Mouse (Mus musculus) stomach, postnatal 0 days (tissue): ENCODE measurements around the gene Pigm. TPM values are rescaled to one million over a fixed set of nuclear protein-coding genes. Genes with fewer than 3 reads are reported as not detected.
A peak's percentile ranks its signal among the peaks of the same experiment; 100 is the strongest.

Experiments used
- ATAC-seq: fragments of 200-750 bp; cut with Nextera tagmentation; 2 replicates; pipeline ENCODE4 v1.8.0; 2017; ENCODE audit not compliant: low FRiP score, low TSS enrichment
- DNase-seq: peaks from one replicate; pipeline ENCODE4 v3.0.0-alpha.2; 2016; ENCODE audit warnings: low spot score
- H3K27ac ChIP-seq: fragments of 300-500 bp; sonication (generic); replicated peaks from 2 replicates; pipeline ENCODE4 v1.5.1; 2014; ENCODE audit warnings: mild to moderate bottlenecking, control low read depth
- H3K27me3 ChIP-seq: fragments of 300-500 bp; sonication (generic); 2 replicates; pipeline ENCODE4 v1.6.1; 2014; ENCODE audit warnings: low read length; ENCODE audit not compliant: control insufficient read depth, insufficient read depth
- H3K36me3 ChIP-seq: fragments of 300-500 bp; sonication (generic); 2 replicates; pipeline ENCODE4 v1.6.1; 2014; ENCODE audit warnings: low read length, mixed read lengths; ENCODE audit not compliant: control insufficient read depth, insufficient read depth
- H3K4me1 ChIP-seq: fragments of 300-500 bp; sonication (generic); replicated peaks from 2 replicates; pipeline ENCODE4 v1.6.1; 2014; ENCODE audit warnings: antibody characterized with exemption; ENCODE audit not compliant: control insufficient read depth, insufficient read depth
- H3K4me2 ChIP-seq: fragments of 300-500 bp; sonication (generic); replicated peaks from 2 replicates; pipeline ENCODE4 v1.6.1; 2014; ENCODE audit warnings: low read depth, mild to moderate bottlenecking, control low read depth, moderate library complexity
- H3K4me3 ChIP-seq: fragments of 300-500 bp; sonication (generic); 2 replicates; pipeline ENCODE4 v1.5.1; 2014; ENCODE audit warnings: low read depth, low read length, control low read depth
- H3K9ac ChIP-seq: fragments of 300-500 bp; sonication (generic); 2 replicates; pipeline ENCODE4 v1.6.1; 2014; ENCODE audit warnings: mild to moderate bottlenecking, low read length, control low read depth, mixed read lengths
- H3K9me3 ChIP-seq: fragments of 300-500 bp; sonication (generic); 2 replicates; pipeline ENCODE4 v1.6.1; 2016; ENCODE audit warnings: low read length; ENCODE audit not compliant: control insufficient read depth
- CTCF ChIP-seq: IDR thresholded peaks from 2 replicates; pipeline ENCODE4 v1.5.1; 2016; ENCODE audit warnings: antibody characterized with exemption, low read depth, mild to moderate bottlenecking, moderate library complexity
- EP300 ChIP-seq: optimal IDR thresholded peaks from 2 replicates; pipeline ENCODE3; 2016; ENCODE audit warnings: antibody characterized with exemption
- WGBS: fragments of 180-500 bp; shearing (Covaris S2); extraction: QIAGEN DNeasy Blood & Tissue Kit; methylation state at CpG from one replicate; pipeline ENCODE4 v1.1.7; 2014; 5-methylcytosine and 5-hydroxymethylcytosine counted together
- polyA plus RNA-seq: library from polyadenylated mRNA; unstranded; fragments of >200 nt; fragmentation: Nextera tagmentation; extraction: Ambion mirVana; gene quantifications from 2 replicates; pipeline ENCODE4 v1.2.1, GENCODE M21; 2015

Gene Pigm
- polyA plus RNA-seq, 1 experiment from 2014 or later, result 3.6 TPM

DNA sequence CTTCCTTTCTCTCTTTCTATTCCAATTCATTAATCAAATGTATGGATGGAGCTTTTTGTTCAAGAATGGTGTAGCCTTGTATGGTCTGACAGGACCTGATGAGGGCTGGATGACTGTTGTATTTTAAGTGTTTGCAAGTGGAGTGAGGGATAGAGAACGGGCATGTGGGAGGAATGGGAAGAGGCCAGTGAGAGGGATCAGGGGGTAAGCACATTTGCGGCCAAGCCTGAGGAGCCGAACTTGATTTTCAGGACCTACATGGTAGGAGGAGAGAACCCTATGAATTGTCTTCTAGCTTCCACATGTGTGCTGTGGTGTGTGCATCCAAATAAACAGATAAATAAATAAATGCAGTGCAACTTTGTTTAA lies 56.2 kb downstream of the Pigm start:
- H3K4me3 ChIP-seq, result no peak overlapping the region
- 0 out of 2 replicates have a peak, but pooled peaks cover 6% of the 10 kb centered on the region for H3K4me1 ChIP-seq
- H3K4me2 ChIP-seq, result no peak overlapping the region
- TF ChIP-seq CTCF, result no peak
- TF ChIP-seq EP300, result no peak
- H3K36me3 ChIP-seq, result no peaks in the 10 kb centered on the region
- H3K27ac ChIP-seq, result no peak overlapping the region
- DNase-seq, result no peak
- H3K9me3 ChIP-seq, result no peaks in the 10 kb centered on the region
- WGBS, result 54% methylated on average over 3 of the region's 3 CpGs
- ATAC-seq, result no peak
- no peak overlapping the region for H3K9ac ChIP-seq
- no peaks in the 10 kb centered on the region for H3K27me3 ChIP-seq

DNA sequence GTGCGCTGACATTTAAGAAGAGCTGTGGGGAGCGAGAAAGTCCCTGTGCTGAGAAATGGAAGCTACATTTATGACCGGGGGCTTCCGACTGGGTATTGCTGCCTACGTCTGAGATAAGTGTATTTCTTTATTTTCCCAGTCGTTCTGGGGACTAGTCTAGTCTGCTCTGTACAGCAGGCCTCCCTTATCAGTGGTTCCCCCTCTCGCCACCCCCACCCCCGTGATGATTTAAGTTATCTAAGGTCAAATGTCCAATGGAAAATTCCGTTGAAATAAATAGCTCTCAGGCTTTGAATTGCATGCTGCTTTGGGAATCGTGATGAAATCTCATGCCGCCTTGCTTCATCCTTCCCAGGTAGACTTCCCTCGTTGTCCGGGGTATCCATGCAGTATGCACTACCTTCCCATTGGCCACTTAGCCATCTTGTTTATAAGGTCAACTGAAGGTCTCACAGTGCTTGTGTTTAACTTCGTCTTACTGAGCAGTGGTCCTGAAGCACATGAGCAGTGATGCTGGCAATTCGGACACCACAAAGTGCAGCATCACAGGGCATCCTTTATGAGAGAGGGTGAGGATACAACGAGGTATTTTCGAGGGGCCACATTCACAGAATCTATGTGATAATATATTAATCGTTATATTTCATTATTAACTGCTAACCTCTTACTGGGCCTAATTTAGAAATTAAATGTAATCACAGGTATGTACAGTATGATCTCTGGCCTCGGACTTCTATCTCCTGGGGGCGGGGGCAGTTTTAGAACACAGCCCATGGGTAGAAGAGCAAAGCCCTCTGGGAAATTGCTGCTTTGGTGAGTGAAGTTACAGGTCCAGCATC lies 56.9 kb downstream of the Pigm start:
- Histone ChIP-seq H3K4me3 (no peak overlapping the region), H3K27me3 (no peaks in the 10 kb centered on the region), H3K4me1 (0 out of 2 replicates have a peak, but pooled peaks cover 6% of the 10 kb centered on the region), H3K9me3 (no peaks in the 10 kb centered on the region), H3K36me3 (no peaks in the 10 kb centered on the region), H3K4me2 (no peak overlapping the region), H3K27ac (peak overlapping the region; percentile 35; the same call in 1 of the 2 replicates), H3K9ac (no peak overlapping the region)
- ATAC-seq (no peak), DNase-seq (no peak)
- no peak for TF ChIP-seq EP300
- TF ChIP-seq CTCF, result no peak
- WGBS, result 60% methylated on average over 20 of the region's 20 CpGs

Other genes starting within 250 kb of the Pigm start
- gene Pex19, start 249.8 kb upstream of the Pigm start, polyA plus RNA-seq, result 82.9 and 92.0 TPM in 2 replicates
- 57.0 and 59.8 TPM in 2 replicates for gene Dcaf8, start 228.5 kb upstream of the Pigm start, polyA plus RNA-seq
- 79.4 and 81.6 TPM in 2 replicates for gene Pea15a, start 169.7 kb upstream of the Pigm start, polyA plus RNA-seq
- 9.8 and 9.9 TPM in 2 replicates for gene Casq1, start 156.7 kb upstream of the Pigm start, polyA plus RNA-seq
- gene Atp1a4, start 118.1 kb upstream of the Pigm start, polyA plus RNA-seq, result not detected in 2 replicates
- 19.1 and 19.5 TPM in 2 replicates for gene Igsf8, start 114.9 kb upstream of the Pigm start, polyA plus RNA-seq
- gene Atp1a2, start 78.5 kb upstream of the Pigm start, polyA plus RNA-seq, result 3.1 and 4.1 TPM in 2 replicates
- 0.07 TPM in 2 replicates for gene Kcnj9, start 47.2 kb upstream of the Pigm start, polyA plus RNA-seq
- gene Kcnj10, start 35.3 kb upstream of the Pigm start, polyA plus RNA-seq, result 0.17 and 0.25 TPM in 2 replicates
- 1.8 TPM in 2 replicates for gene Slamf9, start 98.8 kb downstream of the Pigm start, polyA plus RNA-seq
- 16.7 and 19.9 TPM in 2 replicates for gene Igsf9, start 105.2 kb downstream of the Pigm start, polyA plus RNA-seq
- gene Tagln2, start 123.5 kb downstream of the Pigm start, polyA plus RNA-seq, result 564 and 594 TPM in 2 replicates
- gene Cfap45, start 144.3 kb downstream of the Pigm start, polyA plus RNA-seq, result 4.6 and 5.4 TPM in 2 replicates
- 19.2 and 22.7 TPM in 2 replicates for gene Vsig8, start 179.4 kb downstream of the Pigm start, polyA plus RNA-seq
- 0.12 TPM in 1 of 2 replicates, not detected in the other for gene Slamf8, start 214.0 kb downstream of the Pigm start, polyA plus RNA-seq
- gene Fcrl6, start 226.0 kb downstream of the Pigm start, polyA plus RNA-seq, result not detected in 2 replicates